Mouse (Mus musculus): ENCODE results near the gene Dguok.

The Dguok gene

GRCm38 (mm10) chr6:83455328-83456130 is 51.2 kb downstream of the Dguok start:
- no peak for DNase-seq (ENCODE audit: low spot score in 2 of 2)

- no peak for DNase-seq (ENCODE audit: low spot score in 2 of 2)
Observed at GRCm38 (mm10) chr6:83453706-83454105, 53.1 kb downstream of the Dguok start.

- no peak for DNase-seq (ENCODE audit: low spot score in 2 of 2)
Observed at GRCm38 (mm10) chr6:83450451-83451303, 56.1 kb downstream of the Dguok start.

DNA sequence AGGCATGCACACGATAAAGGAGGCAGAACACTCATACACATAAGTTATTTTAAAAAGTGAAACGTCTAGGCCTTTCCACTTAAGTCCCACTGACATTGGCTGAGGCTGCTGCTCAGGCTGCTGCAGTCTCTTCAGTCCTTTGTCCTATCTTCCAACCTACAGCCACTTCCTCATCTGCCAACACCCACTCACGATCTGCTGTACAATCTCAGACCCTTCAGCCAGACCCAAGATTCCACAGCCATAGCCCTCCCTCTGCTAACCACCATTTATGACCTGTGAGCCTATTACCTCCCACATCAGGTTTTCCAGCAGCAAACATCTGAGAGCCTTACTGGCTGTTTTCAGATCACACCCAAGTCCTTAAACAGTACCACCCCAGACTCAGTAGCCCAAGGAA is 57.3 kb downstream of the Dguok start:
- DNase-seq (ENCODE audit: low spot score in 2 of 2), result no peak

DNA sequence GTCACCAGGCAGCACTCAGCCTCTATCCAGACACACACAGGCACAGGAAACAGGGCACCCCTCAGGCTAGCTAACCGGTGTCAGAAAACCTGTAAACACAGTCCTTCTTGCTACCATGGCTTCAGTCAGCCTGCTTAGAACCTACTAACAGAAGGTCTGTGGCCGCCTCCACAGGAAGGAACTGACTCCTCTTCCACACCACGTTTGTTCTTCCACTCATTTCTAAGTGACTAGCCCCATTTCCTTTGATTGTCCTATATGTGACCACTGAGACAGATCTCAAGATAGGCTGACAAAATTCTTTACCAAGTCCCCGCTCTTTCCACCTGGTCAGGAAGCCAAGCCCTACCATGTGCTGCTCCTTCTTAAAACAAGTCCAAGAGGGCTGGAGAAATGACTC is 57.9 kb downstream of the Dguok start:
- DNase-seq (ENCODE audit: low spot score in 2 of 2), result no peak

DNA sequence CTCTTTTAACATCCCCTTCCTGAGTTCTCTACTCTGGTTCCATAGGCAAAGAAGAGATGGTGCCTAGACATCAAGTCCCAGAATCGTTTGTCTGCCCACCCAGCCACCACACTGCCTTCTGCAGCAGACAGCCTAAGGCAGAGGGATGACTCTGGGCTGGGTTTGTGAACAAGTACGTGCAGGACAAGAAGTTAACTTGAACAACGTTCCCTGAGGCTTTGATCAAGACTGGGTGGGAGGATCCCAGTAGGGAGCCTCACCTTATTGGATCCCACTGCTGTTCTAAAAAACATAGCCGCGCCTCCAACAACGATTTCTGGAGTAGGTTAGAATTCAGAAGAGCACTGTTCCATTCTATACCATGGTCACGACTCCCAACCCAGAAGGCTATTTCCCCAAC is 59.7 kb downstream of the Dguok start:
- DNase-seq (ENCODE audit: low spot score in 2 of 2), result no peak

- DNase-seq (ENCODE audit: low spot score in 2 of 2), result no peak
Observed at GRCm38 (mm10) chr6:83445796-83446195, 61.0 kb downstream of the Dguok start.

DNA sequence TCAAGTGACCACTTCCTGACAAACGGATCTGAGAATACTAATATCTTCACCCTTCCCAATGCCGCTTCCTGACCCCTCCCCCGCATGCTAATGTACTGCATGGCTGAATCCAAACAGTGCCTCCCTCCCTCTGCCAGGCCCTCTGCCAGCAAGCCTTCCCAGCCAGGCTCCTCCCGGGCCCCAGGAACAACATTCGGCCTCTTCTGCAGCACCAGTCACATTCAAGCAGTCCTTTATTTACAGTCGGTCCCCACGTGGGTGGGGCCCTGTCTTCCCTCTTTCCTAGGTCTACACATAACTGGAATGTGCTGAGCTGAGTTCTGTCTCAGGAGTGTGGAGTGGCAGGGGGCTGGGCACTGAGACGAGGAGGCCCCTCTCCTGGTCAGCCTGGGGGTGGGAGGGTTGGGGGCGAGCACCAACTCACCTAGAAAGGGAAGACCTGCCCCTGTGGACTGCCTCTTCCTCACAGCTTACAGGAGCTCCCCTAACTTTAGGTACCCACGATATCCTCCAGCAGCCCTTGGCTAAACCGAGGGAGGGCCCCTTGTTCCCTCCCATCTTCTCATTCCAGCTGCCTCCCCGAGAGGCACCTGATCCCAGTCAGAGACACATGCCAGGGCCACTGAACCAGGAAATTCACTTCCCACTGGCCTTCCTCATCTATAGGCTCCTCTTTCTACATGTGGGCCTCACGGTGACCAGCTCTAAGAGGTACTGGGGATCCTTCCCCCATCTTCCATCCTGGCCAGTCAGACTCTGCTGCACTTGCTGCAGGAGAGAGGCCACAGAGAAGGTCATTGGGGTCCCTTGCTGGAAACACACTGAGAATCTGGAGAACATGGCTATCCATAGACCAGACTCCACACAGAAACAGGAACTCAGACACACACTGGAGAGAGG is 63.1 kb downstream of the Dguok start:
- peak; percentile 58 to 59 for DNase-seq (ENCODE audit: low spot score in 2 of 2)

- DNase-seq (ENCODE audit: low spot score in 2 of 2), result peak in 1 of 2 experiments; percentile 14
Observed at GRCm38 (mm10) chr6:83442639-83443038, 64.1 kb downstream of the Dguok start.

- peak; percentile 70 to 80 for DNase-seq (ENCODE audit: low spot score in 2 of 2)
Observed at GRCm38 (mm10) chr6:83441259-83442061, 65.3 kb downstream of the Dguok start.

DNA sequence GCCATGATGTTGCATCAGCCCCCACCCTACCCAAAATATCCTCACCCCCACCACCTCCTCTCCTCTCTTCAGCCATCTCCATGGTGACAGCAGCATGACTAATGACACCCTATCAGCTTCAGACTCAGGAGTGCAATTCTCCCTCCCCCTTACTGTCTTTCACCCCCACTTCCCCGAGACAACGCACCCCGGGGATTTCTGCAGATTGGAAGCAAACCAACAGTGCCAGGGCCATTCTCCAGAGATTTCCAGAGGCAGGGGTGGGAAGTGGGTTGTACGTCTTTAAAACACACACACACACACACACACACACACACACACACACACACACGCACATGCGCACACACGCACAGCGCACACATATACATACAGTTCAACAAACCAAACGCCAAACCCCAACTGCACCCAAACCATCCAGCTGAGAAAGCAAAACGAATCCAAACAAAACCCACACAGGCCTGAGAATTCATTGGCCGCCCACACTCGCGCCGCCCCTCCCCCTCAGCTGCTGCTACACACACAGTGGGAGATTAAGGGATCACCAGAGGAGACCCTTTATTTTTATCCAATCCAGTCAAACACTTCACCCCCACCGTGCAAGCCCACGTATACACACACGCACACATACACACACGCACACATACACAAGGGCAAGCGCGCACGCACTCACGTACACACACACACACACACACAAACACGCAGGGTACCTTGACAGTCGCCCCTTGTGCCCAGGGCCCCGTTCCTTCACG is 66.1 kb downstream of the Dguok start:
- DNase-seq (ENCODE audit: low spot score in 2 of 2), result peak; percentile 80

- DNase-seq (ENCODE audit: low spot score in 2 of 2), result no peak
Observed at GRCm38 (mm10) chr6:83440197-83440509, 66.6 kb downstream of the Dguok start.

GRCm38 (mm10) chr6:83439781-83440180 is 67.0 kb downstream of the Dguok start:
- DNase-seq (ENCODE audit: low spot score in 2 of 2), result peak; percentile 47 to 59

- DNase-seq (ENCODE audit: low spot score in 2 of 2), result peak in 1 of 2 experiments; percentile 32
Observed at GRCm38 (mm10) chr6:83439119-83439767, 67.5 kb downstream of the Dguok start.

DNA sequence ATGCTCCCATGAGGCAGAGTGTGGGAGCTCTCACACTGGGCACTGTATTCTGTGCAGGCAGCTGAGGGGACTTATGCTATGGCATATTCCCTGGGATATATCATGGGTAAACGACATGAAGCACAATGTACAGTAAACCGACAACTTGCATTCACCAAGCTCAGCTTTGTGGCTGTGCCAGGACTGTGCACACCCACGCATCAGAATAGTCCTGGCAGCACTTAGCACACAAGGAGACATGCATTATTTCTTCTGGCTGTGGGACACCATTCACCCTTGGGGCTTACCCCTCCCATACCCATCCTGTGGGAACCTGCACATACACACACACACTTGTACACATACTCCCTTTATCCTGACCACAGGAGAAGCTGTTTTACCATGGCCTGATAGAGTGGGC is 68.2 kb downstream of the Dguok start:
- DNase-seq (ENCODE audit: low spot score in 2 of 2), result no peak

DNA sequence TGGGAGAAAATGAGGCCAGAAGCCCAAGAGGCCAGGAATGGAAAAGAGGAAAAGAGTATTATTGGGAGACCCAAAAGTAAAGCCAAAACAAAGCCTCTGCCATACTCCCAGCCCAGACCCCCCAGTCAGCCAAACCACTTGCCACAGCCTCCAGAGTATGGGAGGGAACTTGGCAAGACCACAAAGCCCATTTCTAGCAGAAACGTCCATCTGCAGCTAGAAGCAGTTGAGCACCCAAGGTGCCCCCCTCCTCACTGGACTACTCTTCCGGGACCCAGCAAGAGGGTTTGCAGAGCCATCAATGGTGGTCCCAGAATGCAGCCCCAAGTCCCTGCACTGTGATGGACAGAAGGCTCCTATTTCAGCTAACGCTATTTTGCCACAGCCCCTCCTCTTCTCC is 69.0 kb downstream of the Dguok start:
- DNase-seq (ENCODE audit: low spot score in 2 of 2), result no peak

DNA sequence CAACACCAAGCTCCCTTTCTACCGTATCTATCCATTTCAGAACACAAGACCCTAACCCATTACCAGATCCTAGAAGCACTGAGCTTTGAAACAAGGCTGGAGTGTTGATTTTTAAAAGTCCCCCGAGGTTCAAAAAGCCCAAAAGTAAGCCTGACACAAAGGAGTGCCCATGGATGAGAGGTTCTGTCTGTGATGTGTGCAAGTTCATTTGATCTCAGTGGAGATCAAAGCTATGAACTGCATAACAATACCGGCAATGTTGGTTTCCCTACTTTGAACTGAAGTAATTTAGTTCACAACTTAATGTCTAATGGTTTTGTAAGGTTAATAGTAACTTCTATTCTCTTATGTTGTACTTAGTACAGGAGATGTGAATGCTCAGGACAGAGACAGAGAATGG is 69.5 kb downstream of the Dguok start:
- no peak for DNase-seq (ENCODE audit: low spot score in 2 of 2)

DNA sequence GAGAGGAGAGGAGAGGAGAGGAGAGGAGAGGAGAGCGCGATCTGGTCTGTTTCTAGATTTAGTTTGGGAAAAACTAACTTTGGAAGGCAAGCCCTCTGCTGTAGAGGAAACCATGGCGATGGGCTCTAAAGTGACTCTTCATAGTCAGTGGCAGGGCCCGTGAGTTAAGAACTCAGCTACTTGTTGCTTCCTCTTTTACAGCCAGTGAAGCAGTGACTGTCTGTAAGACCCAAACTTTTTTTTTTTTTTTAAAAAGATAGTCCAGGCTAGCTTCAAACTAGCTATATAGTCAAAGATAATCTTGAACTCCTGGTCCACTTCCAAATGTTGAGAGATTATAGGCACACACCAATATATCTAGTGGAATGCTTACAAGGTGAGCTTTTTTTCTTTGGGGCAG is 70.2 kb downstream of the Dguok start:
- no peak for DNase-seq (ENCODE audit: low spot score in 2 of 2)

DNA sequence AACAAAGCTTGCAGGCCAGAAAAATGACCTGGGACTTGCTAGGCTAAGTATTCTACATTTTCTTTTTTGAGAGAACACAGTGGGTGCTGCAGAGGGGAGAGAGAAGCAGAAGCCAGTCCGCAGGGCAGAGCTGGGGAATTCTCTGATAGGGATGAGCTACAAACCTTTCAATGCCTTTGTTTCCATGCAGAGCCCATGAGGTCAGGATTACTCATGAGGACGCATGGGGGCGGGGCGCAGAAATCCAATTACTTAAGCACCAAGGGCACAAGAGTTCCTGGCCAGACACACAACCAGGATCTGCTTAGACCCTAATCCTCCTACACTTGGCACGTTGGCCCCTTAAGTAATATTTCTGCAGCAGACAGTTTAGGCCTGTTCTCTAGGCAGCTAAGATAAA is 71.6 kb downstream of the Dguok start:
- DNase-seq (ENCODE audit: low spot score in 2 of 2), result no peak

DNA sequence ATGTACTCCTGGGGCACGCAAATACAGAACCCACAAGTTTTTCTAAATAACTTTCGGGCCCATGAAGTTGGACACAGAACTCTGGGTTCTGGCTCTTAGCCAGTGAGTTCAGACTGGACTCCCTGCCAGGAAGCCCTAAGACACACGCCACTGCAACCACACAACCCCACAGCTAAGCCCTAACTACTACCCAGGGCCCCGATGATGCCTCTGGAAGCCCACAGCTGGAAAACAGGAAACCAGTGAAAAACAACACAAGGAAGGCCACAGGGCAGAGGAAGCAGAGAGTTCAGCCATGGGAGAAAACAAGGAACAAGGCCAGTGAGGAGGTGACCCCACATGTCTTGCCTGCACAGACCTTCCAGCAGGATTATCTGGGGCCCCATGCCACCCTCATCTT is 73.2 kb downstream of the Dguok start:
- DNase-seq (ENCODE audit: low spot score in 2 of 2), result no peak

All from frontal cortex, postnatal 14 days (tissue).